Mouse (Mus musculus) mature B cell (primary cell): ENCODE results near the gene Bdh2.

ENCODE experiments used
- in situ Hi-C: fragments of 300-500 bp; cut with MboI; formaldehyde crosslinking; loops from 2 replicates; pipeline ENCODE4 v1.14.3; 2019

The Bdh2 gene

DNA sequence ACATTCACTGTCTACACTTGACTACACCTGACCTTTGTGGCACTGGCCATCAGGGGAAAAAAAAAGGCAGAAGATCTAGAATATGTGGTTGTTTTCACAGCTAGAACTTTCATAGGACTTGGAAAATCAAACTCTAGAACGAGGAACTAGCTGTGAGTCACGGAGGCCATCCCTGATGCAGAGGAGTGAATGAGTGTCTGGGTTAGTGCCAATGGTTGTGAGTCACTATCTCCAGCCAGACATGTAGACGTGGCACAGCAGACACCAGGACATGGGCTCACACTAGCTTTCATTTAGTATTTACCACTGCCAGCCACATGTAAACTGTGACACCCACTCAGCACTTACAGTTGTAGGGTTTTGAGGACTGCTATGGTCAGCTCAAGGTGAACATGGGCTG, 17.5 kb downstream of the Bdh2 start:
- in situ Hi-C loops = no loop called here

DNA sequence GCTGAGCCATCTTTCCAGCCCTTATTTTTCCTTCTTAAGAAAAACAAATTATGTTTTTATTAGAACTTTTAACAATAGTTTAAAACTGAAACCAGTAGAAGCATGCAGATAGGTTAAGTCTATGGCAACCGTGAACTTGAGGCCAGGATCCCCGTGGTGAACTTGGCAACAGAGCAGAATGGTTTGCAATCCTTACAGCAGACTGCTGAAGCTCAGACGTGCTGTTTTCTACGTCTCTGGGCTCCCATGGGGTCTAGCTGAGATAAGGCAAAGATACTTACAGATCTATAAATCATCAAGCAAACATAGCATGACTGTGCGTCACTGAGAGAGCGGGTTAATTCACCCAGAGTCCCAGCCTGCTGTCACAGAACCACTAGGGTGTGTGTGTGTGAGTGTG, 19.1 kb downstream of the Bdh2 start:
- in situ Hi-C loops = no loop called here

DNA sequence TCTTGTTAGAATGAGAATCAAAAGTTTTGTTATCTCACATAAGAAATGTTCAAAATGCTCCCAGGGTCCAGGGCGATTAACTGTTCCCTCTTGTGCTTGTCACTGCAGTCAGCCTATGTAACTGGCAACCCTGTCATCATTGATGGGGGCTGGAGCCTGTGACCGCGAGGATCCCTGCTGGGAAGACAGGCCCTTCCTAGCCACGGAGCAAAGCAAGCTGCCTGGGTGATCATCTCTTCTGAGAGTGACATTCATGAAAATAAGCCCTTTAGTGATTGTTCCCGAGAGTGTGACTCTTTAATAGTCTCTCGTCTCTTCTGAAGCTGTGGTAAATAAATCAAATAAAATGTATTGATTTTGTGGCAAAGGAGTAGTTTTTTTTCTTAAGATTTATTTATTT, 23.0 kb downstream of the Bdh2 start:
- in situ Hi-C loops = no loop called here

DNA sequence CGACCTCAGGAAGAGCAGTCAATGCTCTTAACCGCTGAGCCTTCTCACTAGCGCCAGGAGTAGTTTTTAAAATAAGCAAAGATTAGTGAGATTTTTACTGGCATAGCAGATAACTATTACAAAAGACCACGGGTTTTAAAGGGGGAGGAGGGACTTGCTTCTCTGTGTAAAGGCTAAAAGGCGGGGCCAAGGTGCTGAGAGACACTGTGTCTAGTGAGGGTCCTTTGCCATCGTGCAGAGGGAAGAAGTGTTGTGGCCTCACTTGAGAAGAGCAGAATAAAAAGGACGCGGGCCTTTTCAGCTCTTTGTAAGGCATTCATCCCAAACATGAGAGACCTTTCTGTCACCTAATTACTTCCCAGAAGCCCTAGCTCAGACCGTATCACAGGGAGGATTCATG, 23.5 kb downstream of the Bdh2 start:
- in situ Hi-C loops = no loop called here

DNA sequence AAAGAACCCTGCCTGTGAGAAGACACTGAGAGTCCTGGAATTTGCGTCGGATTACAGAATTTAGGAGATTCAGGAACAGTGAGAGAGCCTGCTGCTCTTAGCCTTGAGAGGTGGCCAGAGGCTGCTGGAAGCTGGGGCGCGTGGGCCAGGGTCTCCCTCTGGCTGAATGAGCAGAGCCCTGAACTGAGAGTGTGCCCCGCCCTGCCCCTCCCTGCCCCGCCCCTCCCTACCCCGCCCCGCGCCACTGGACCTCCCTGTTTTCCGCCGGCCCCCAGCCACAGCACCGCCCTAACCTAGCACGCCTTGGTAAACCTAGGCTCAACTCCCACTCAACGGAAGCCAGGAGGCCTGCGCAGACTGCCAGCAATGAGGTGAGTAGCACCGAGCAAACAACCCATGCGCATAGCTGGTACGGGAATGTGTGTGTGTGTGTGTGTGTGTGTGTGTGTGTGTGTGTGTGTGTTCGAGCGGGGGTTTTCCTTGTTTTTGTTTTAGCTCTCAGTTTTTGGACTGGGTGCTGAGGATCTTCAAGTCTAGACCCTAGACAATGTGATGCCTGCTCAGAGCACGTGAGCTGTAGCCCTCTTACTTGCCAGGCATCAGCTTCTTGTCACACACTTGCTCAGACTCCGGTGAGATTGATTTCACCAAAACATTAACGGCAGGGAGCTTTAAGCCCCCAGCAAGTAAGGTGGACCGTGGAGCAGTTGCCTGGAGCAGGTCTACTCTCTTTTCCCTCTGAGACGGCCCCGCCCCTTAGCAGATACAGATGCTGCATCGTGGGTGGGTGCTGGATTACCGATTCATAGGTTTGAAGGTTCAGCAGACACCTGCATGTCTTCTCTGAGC, 26.6 kb downstream of the Bdh2 start, which contains the start of gene Slc9b2:
TSS of gene Slc9b2 (plus strand) at position 290 of the 849 bp plus-strand sequence.
- in situ Hi-C loops = no loop called here

DNA sequence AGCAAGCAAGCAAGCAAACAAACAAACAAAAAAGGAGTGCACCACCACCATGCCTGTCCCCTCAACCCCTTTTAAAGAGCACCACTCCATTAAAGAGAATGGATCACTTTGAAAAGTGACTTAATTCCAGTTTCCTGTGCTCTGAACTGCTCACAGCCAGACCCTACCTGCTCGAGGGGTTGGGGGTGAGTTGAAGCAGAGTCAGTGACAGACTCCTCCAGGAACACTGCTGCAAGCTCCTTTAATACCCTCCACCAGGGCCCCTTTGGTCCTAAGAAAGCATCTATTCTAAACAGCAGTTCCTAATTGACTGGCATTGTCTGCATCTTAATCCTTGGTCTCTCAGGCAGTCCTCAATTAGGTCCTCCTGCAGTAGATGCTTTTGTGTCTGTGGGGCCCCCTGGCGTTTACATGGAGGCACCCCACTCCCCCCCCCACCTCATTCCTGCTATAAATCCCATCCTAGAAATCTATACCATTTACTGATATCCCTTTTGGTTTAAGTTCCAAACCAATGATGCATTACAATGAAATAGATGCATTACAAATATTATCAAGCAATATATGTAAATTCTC, 32.0 kb downstream of the Bdh2 start:
- in situ Hi-C loops = no loop called here

DNA sequence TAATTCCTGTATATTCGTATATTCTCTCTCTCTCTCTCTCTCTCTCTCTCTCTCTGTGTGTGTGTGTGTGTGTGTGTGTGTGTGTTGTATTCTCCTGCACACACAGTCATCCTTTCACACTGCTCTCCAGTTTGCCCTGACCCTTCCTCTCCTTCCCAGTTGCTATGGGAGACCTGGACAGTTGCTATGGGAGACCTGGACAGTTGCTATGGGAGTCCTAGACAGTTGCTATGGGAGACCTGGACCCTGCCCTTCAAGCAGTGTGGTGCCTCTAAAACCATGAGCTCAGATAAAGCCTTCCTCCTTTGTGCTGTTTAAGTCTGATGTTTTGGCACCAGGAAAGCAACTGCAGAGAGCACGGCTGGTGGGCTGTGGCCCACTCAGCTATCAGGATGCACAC, 32.7 kb downstream of the Bdh2 start:
- in situ Hi-C loops = no loop called here

DNA sequence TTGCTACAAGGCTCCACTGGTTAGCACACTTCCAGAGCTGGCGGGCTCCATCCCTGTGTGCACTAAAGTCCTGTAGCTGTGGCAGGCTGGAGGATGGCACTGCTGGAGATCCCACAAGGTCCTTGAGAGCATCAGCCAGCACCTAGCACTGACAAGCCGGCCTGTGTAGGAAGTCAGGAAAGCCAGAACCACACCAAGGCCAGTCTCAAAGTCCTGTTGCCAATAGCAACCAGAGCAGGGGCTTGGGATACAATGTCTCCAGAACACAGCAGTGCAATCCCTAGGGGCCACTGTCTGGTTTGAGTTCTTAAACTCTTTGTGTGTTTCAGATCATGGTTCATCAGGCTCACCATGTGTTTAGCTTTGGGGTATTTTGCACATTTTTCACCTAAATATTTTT, 33.8 kb downstream of the Bdh2 start:
- in situ Hi-C loops = no loop called here

DNA sequence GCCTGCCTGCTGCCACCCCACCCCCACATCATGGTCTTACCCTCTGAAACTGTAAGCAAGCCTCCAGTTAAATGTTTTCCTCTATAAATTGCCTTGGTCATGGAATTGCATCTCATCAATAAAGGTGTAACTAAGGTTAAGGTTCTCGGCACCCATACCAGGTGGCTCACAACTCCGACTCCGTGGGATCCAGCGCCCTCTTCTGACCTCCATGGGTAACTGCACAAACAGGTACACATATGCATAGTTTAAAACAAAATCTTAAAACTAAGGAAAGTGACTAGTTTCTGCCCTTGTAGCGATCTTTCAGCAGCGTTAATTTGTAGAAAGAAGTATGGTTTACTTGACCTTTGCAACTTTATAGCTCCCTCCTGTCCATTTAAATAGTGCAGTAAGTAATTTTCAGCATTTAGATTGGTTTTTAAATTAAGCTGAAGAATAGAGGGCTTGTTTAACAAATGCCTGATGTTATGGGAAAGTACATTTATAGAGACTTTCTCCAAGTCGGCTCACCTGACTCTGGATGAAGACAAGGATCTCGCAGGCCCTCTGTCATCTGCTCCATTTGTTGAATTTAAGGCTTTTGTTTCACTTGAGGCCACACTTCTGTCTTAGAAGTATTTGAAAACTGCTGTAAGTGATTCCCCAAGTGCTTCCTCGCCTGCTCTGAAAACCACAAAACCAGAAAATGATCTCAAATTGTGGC, 34.9 kb downstream of the Bdh2 start:
- in situ Hi-C loops = no loop called here

DNA sequence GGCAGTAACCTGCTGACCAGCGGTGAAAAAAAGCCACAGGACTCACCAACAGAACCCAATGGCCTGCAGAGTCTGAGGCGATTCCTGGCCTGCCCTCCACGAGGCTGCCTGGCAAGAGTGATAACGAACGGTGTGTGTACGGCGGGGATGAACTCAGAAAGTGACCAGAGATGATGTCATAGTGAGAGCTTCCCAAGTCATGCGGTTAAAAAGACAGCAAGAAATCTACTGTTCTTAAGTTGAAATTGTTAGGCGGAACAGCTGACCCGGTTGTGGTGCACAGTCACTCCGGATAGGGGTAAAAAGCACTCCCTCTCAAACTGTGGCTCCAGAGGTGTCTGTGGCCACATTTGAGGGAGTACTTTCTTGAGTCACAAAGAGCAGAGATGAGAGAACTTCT, 37.3 kb downstream of the Bdh2 start:
- in situ Hi-C loops = no loop called here

DNA sequence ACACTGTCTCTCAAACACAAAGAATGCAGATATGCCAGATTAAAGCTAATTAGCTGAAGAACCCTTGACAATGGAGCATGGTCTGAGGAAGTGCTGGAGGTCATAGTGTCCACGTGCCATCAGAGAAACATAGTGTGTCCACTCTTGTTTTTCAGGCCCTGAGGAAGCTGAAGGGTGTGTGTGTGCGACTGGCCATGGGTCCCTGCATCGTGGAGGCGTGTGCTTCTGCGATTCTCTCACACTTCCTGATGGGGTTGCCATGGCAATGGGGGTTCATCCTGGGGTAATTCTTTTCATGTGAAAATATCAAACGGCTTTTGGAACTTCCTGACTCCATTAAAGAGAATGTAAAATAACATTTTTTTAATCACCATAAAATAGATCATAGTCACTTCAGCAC, 43.3 kb downstream of the Bdh2 start:
- in situ Hi-C loops = no loop called here

DNA sequence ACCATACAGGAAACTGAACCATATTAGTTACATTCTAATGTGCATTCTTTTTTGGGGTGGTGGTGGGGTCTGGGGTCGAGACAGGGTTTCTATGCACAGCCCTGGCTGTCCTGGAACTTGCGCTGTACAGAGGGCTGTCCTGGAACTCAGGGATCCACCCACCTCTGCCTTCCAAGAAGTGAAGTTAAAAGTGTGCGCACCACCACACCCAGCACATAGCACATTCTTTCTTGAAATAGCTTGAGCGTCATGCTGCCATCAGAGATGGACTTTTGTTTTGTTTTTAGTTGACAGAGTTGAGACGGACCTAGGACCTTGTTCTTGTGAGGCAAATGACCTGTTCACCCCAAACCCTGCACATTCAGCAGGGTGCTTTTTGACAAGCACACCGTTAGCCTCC, 46.2 kb downstream of the Bdh2 start:
- in situ Hi-C loops = no loop called here

DNA sequence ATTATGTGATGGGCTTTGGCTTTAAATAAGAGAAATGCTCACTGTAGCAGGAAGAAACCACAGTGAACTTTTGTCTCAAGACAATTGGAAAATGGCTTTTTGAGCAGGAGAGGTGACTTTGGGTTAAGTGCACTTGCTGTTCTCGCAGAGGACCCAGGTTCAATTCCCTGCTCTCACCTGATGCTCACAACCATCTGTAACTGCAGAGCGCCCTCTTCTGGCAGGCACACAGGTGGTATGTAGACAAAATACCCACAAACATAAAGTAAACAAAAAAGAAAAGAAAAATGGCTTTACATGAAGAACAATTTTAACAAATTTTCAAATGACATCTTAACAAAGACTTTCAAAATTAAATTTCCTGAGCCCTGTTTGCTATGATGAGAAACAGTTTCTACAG, 46.6 kb downstream of the Bdh2 start:
- in situ Hi-C loops = no loop called here

DNA sequence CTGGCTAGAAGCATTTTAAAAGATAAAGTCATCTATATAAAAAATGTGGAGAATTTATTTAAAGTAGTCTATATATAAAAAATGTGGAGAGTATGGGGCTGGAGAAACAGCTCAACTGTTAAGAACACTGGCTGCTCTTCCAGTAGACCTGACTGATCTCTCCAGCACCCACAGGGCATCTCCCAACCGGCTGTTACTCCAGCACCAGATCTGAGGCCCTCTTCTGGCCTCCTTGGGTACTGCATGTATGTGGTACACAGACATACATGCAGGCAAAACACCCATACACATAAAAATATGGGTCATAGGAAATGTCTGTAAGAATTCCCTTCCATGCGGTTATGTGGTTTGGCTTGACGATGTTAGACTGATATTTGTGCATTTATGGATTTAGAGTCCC, 47.5 kb downstream of the Bdh2 start:
- in situ Hi-C loops = no loop called here

DNA sequence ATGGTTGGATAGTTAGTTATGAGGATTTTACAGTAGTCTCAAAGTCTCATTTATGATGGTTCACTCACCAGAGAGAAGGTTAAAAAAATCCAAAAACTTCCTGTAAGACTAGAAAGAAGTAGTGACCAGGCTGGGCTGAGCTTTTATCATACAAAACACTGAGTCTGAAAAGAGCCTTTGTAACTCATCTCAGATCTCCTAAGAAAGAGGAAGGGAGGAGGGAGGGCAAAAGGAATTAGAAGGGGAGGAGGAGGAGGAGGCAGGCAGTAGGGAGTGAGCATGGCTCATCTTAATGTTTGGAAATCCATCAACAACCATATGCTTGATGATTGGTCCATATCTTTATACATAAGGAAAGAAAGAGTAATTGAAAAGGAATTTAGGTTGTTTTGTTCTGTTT, 51.7 kb downstream of the Bdh2 start:
- in situ Hi-C loops = no loop called here

DNA sequence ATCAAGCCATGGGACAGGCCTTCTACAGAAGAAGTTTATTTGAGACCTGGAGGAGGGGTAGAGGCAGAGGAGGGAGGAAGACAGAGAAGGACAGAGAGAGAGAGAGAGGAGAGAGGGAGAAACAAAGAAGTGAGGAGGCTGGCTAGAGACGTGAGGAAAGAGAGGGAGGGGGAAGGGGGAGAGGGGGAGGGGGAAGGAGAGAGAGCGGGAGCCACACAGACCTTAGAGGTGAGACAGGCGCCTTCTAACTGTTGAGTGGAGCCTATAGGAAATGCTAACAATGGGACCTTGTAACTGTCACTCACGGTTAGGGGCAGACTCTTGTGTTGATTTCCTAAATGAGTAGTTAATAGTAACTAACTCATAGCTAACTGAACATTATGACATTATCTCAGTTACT, 52.7 kb downstream of the Bdh2 start:
- in situ Hi-C loops = no loop called here

DNA sequence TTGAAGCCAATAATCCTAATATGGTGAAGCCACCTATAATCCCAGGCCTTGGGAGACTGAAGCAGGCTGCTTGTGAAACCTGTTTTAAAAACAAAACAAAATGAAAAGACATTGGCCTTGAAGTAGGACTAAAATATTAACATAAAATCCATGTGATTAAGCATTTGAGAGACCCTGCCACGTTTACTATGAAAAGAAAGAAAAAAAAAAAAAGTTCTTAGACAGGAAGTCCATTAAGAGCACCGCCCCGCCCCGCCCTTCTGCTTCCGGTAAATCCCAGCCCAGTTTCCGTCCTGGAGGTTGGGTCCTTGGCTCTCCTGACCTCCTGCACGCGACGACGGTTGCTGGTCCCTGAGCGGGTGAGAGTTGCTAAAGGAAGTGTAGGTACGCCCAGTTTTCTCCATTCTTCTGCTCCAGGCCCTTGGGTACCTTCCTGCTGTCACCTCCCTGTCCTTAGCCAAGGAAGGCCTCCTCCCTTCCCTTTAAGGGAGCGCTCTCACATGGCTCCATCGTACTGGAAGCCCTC, 66.8 kb downstream of the Bdh2 start, which contains the start of gene Slc9b1:
TSS of gene Slc9b1 (plus strand) at position 291 of the 526 bp plus-strand sequence.
- in situ Hi-C loops = no loop called here

DNA sequence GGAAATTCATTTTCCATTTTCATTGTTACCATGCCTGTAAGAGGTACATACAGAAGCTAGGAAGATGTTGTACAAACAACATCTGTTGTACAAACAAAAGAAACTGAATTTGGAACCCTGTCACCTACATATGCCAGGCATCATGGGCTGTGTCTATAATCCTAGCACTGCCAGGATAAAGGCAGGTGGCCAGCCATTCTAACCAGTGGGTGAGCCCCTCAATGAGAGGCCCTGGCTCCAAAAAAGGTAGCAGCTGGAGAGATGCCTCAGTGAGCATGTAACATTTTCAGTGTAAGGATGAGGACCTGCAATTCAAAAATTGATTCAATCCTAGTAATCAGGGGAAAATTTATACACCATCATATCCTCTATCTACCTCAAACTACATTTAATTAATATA, 68.0 kb downstream of the Bdh2 start:
- in situ Hi-C loops = no loop called here

DNA sequence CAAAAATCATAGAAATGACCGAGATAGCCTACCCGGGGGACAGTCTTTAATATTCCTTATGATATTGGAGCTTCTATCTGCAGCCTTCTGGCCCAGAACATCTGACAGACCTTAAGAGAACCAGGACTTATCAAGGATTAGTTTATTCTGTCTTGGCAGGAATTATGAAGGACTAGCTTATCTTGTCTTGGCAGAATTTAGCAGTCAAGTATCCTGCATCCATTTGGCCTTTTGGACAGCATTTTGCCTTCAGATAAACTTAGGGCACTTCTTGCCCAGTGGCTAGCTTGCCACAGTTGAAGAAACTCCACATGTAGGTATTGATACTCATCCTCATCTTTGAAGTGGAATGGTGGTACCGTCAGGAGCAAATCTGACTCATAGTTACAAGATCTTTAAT, 70.8 kb downstream of the Bdh2 start:
- in situ Hi-C loops = no loop called here
